Mouse (Mus musculus) limb, embryonic 14.5 days (tissue): ENCODE measurements around the gene Unk. TPM values are rescaled to one million over a fixed set of nuclear protein-coding genes. Genes with fewer than 3 reads are reported as not detected.

Source experiments
- ATAC-seq: fragments of 200-750 bp; cut with Nextera tagmentation; 2 replicates; pipeline ENCODE4 v1.8.0; 2017; ENCODE audit warnings: low read depth, moderate number of reproducible peaks, moderate TSS enrichment; ENCODE audit not compliant: low FRiP score
- DNase-seq: peaks from one replicate; pipeline ENCODE4 v3.0.0-alpha.2; 2015; ENCODE audit warnings: low spot score
- H3K27ac ChIP-seq: fragments of 300-500 bp; sonication (generic); replicated peaks from 2 replicates; pipeline ENCODE4 v1.5.1; 2014; ENCODE audit warnings: low read depth, mild to moderate bottlenecking, low read length, moderate library complexity, mixed read lengths
- H3K27me3 ChIP-seq: fragments of 300-500 bp; sonication (generic); 2 replicates; pipeline ENCODE4 v1.6.1; 2014; ENCODE audit warnings: low read length, mixed read lengths; ENCODE audit not compliant: control insufficient read depth, insufficient read depth
- H3K36me3 ChIP-seq: fragments of 300-500 bp; sonication (generic); 2 replicates; pipeline ENCODE4 v1.6.1; 2014; ENCODE audit warnings: mild to moderate bottlenecking, low read length, moderate library complexity, mixed read lengths; ENCODE audit not compliant: control insufficient read depth, insufficient read depth
- H3K4me1 ChIP-seq: fragments of 300-500 bp; sonication (generic); 2 replicates; pipeline ENCODE4 v1.6.1; 2014; ENCODE audit warnings: antibody characterized with exemption, low read length, mixed read lengths; ENCODE audit not compliant: control insufficient read depth, insufficient read depth
- H3K4me2 ChIP-seq: fragments of 300-500 bp; sonication (generic); replicated peaks from 2 replicates; pipeline ENCODE4 v1.6.1; 2014; ENCODE audit warnings: low read depth, mild to moderate bottlenecking, low read length, moderate library complexity; ENCODE audit not compliant: severe bottlenecking
- H3K4me3 ChIP-seq: fragments of 300-500 bp; sonication (generic); replicated peaks from 2 replicates; pipeline ENCODE4 v1.5.1; 2014; ENCODE audit warnings: low read length
- H3K9ac ChIP-seq: fragments of 300-500 bp; sonication (generic); 2 replicates; pipeline ENCODE4 v1.6.1; 2014; ENCODE audit warnings: mild to moderate bottlenecking, low read depth, low read length, moderate library complexity; ENCODE audit not compliant: severe bottlenecking
- H3K9me3 ChIP-seq: fragments of 300-500 bp; sonication (generic); 2 replicates; pipeline ENCODE4 v1.6.1; 2016; ENCODE audit warnings: low read length; ENCODE audit not compliant: control insufficient read depth
- POLR2A ChIP-seq: fragments of 200-500 bp; IDR thresholded peaks from 2 replicates; pipeline ENCODE4 v1.8.0; 2012; ENCODE audit warnings: inconsistent platforms, mild to moderate bottlenecking, moderate library complexity, borderline replicate concordance; ENCODE audit not compliant: insufficient read depth, insufficient read length; ENCODE audit errors: extremely low read depth
- WGBS: fragments of 180-500 bp; shearing (Covaris S2); extraction: QIAGEN DNeasy Blood & Tissue Kit; methylation state at CpG from one replicate; pipeline ENCODE4 v1.1.7; 2014; 5-methylcytosine and 5-hydroxymethylcytosine counted together
- polyA plus RNA-seq, 2 experiments: library from polyadenylated mRNA; depleted of rRNA in 1 of 2; stranded (reverse) in 1 of 2; unstranded in 1 of 2; fragments of >200 nt; fragmentation: Nextera tagmentation in 1 of 2; extraction: Ambion mirVana in 1 of 2; gene quantifications; 2 replicates each; pipeline versions ENCODE4 v1.2.1 to v1.2.3; 2012 to 2014

The Unk gene
- polyA plus RNA-seq, 2 experiments: 33.1 to 80.3 TPM

DNA sequence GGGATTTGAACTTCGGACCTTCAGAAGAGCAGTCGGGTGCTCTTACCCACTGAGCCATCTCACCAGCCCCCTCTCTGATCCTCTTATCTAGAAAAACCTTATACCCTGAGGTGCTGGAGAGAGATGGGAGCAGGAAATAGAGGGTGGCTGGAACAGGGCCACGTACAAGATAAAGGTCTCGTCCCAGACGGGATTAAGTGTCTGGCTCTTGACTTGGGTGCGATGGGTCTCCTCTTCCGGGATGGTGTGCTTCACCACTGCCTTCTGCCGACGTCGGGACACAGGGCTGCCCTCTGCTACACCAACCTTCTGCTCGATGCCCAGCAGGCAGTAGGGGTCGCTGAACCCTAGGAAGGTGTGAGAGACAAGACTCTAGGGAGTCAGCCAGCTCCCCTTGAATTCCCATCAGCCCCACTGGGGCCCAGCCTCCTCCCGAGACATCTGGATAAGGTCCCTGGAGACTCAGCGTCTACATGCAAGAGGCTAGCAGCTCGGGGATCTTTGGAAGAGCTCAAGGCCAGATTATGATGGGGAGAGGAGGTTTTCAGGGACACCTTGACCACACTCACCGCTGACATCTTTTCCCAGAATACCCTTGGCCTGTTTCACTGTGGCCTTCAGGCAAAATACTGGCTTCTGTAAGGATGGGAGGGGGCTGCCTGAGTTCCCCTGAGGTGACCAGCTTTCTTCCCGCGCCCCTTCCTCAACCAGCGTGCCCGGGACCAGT, 45.6 kb downstream of the Unk start:
- H3K36me3 ChIP-seq: peaks cover 20% of the 10 kb centered on the region
- DNase-seq: no peak
- H3K27ac ChIP-seq: no peak overlapping the region
- H3K9ac ChIP-seq: no peak overlapping the region
- H3K27me3 ChIP-seq: no peaks in the 10 kb centered on the region
- no peak overlapping the region for H3K4me3 ChIP-seq
- TF ChIP-seq POLR2A: no peak
- no peak overlapping the region for H3K4me2 ChIP-seq
- WGBS: 65% methylated on average over 14 of the region's 20 CpGs
- no peak for ATAC-seq
- no peaks in the 10 kb centered on the region for H3K9me3 ChIP-seq
- H3K4me1 ChIP-seq: peaks cover 14% of the 10 kb centered on the region; the same call in 1 of the 2 replicates

DNA sequence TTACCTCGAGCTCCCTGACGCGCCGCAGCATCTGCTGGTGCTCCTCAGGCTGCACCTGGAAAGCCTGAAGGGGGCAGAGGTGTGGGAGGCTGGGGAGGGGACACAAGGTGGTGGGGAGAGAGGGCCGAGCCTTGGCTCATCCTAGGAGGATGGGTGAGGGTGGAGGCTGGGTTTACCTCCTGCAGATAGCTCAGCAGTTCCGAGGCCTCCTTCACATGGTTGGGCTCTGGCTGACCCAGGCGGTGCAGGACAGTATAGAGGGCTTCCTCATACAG, 46.1 kb downstream of the Unk start:
- Histone ChIP-seq H3K9me3 (no peaks in the 10 kb centered on the region), H3K9ac (no peak overlapping the region), H3K36me3 (peaks cover 26% of the 10 kb centered on the region), H3K4me3 (no peak overlapping the region), H3K27me3 (no peaks in the 10 kb centered on the region), H3K4me1 (peaks cover 14% of the 10 kb centered on the region; the same call in 1 of the 2 replicates), H3K4me2 (no peak overlapping the region), H3K27ac (no peak overlapping the region)
- WGBS: 67% methylated on average over 7 of the region's 7 CpGs
- TF ChIP-seq POLR2A: no peak
- DNase-seq (no peak), ATAC-seq (no peak)

DNA sequence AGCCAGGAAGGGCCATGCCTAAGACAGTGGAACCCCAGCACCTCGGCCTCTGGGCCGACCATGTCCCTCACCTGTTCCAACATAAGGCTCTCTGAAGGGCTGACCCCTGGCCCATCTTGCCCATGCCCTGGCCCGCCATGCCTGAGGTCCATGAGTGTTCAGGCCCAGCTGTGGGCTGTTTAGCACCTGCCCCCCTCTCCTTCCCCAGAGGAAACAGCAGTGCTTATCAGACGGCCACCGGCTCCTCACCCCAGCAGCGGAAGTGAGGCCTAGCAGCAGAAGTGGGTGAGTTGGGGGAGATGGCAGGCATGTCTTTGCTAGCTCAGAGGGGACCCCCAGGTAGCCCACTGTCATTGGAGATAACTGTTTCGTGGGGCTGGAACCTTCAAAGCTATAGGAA, 46.7 kb downstream of the Unk start:
- ATAC-seq: no peak
- Histone ChIP-seq H3K36me3 (peaks cover 31% of the 10 kb centered on the region), H3K27ac (no peak overlapping the region), H3K4me1 (peaks cover 14% of the 10 kb centered on the region; the same call in 1 of the 2 replicates), H3K9me3 (no peaks in the 10 kb centered on the region), H3K4me2 (no peak overlapping the region), H3K9ac (no peak overlapping the region), H3K27me3 (no peaks in the 10 kb centered on the region), H3K4me3 (no peak overlapping the region)
- no peak for TF ChIP-seq POLR2A
- 81% methylated on average over 6 of the region's 7 CpGs for WGBS
- no peak for DNase-seq

DNA sequence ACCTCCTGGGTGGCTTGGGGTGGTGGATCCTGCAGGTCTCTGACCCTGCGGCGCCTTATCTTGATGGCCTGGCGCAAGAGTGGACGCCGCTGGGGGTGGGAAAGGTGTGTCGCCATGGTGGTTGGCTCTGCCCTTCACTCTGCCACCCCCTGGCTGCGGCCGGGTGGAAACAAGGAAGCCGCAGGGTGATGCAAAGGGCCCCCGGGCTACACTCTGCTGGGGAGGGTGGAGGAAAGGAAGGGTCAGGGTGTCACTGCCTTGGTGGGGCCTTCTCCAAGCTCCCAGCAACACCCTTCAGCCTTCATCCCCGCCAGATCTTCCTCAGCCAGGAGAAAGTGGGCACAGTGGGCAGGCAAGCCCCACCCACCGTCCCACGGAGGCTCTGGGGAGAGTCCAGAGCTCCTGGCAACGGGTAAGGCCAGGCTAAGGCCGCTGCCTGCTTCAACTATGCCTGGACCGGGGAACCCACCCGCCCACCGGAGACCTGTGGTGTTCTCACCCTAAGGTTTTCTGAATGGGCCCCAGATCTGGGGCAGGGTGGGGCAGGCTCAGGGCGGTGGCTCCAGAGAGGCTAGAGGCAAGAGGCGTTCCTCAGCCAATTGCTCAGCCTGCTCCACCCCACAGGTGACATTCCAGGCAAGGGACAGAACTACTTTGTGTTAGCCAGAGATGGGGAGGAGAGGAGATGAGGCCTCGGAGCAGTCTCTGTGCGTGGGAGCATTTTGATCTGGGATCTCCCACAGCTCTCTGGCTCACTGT, 47.5 kb downstream of the Unk start, which contains the start of gene Unc13d:
Gene Unc13d (minus strand): TSS at position 516 of the 759 bp plus-strand sequence.
- DNase-seq (no peak), ATAC-seq (peak; percentile 14; the same call in 1 of the 2 replicates)
- Histone ChIP-seq H3K27ac (peak within 1 kb of the TSS; percentile 38; the same call in 1 of the 2 replicates), H3K36me3 (peaks cover 39% of the 10 kb centered on the region), H3K9ac (0 out of 2 replicates have a peak within 1 kb of the TSS, but pooled peaks have one; percentile 34), H3K27me3 (no peaks in the 10 kb centered on the region), H3K4me2 (peak within 1 kb of the TSS; percentile 43), H3K9me3 (no peaks in the 10 kb centered on the region), H3K4me1 (peaks cover 14% of the 10 kb centered on the region; the same call in 1 of the 2 replicates), H3K4me3 (peak within 1 kb of the TSS; percentile 19)
- no peak for TF ChIP-seq POLR2A
- WGBS: 58% methylated on average over 22 of the region's 22 CpGs

DNA sequence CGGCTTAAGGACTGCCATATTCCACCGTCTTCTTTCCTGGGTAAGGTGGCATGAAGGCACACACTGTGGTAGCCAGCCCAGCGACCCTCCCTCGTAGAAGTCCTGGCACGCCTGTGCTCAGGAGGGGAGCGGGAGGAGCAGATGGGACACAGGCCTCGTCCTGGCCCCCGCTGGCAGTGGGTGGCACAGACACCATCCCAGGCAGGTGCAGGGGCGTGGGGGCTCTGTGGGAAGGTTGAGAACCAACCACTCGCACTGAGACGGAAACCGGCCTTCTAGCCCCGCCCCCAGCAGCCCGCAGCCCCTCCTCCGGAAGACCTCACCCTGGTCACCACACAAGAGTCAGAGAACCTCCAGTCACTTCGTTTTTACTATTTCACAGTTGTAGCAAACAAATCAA, 48.1 kb downstream of the Unk start:
- H3K27ac ChIP-seq: no peak overlapping the region; the same call in 1 of the 2 replicates
- DNase-seq (peak; percentile 28), ATAC-seq (no peak)
- no peaks in the 10 kb centered on the region for H3K27me3 ChIP-seq
- WGBS: 11% methylated on average over 16 of the region's 16 CpGs
- no peaks in the 10 kb centered on the region for H3K9me3 ChIP-seq
- peaks cover 43% of the 10 kb centered on the region for H3K36me3 ChIP-seq
- TF ChIP-seq POLR2A: no peak
- H3K4me2 ChIP-seq: peak overlapping the region; percentile 43
- H3K9ac ChIP-seq: 0 out of 2 replicates have a peak overlapping the region, but pooled peaks have one; percentile 34
- peak overlapping the region; percentile 19; the same call in 1 of the 2 replicates for H3K4me3 ChIP-seq
- peaks cover 14% of the 10 kb centered on the region; the same call in 1 of the 2 replicates for H3K4me1 ChIP-seq
